Mouse (Mus musculus) neural tube, embryonic 12.5 days (tissue): ENCODE results near the gene Spon1. TPM values are rescaled to one million over a fixed set of nuclear protein-coding genes. Genes with fewer than 3 reads are reported as not detected.

Source experiments
- ATAC-seq: fragments of 200-750 bp; cut with Nextera tagmentation; 2 replicates; pipeline ENCODE4 v1.8.0; 2017; ENCODE audit warnings: low read depth, mild to moderate bottlenecking, moderate TSS enrichment, moderate library complexity; ENCODE audit not compliant: low FRiP score
- H3K27ac ChIP-seq: fragments of 300-500 bp; sonication (generic); 2 replicates; pipeline ENCODE4 v1.5.1; 2016
- H3K27me3 ChIP-seq: fragments of 300-500 bp; sonication (generic); replicated peaks from 2 replicates; pipeline ENCODE4 v1.6.1; 2016; ENCODE audit warnings: mild to moderate bottlenecking
- H3K36me3 ChIP-seq: fragments of 300-500 bp; sonication (generic); 2 replicates; pipeline ENCODE4 v1.6.1; 2016; ENCODE audit warnings: mild to moderate bottlenecking
- H3K4me1 ChIP-seq: fragments of 300-500 bp; sonication (generic); 2 replicates; pipeline ENCODE4 v1.6.1; 2016
- H3K4me2 ChIP-seq: fragments of 300-500 bp; sonication (generic); replicated peaks from 2 replicates; pipeline ENCODE4 v1.6.1; 2016; ENCODE audit warnings: mild to moderate bottlenecking
- H3K4me3 ChIP-seq: fragments of 300-500 bp; sonication (generic); 2 replicates; pipeline ENCODE4 v1.5.1; 2016
- H3K9ac ChIP-seq: fragments of 300-500 bp; sonication (generic); 2 replicates; pipeline ENCODE4 v1.6.1; 2016; ENCODE audit warnings: mild to moderate bottlenecking
- H3K9me3 ChIP-seq: fragments of 300-500 bp; sonication (generic); 2 replicates; pipeline ENCODE4 v1.6.1; 2016; ENCODE audit warnings: mild to moderate bottlenecking
- WGBS: fragments of 180-500 bp; shearing (Covaris S2); methylation state at CpG from one replicate; pipeline ENCODE4 v1.1.7; 2016; 5-methylcytosine and 5-hydroxymethylcytosine counted together
- polyA plus RNA-seq: library from polyadenylated mRNA; unstranded; fragments of >200 nt; fragmentation: Nextera tagmentation; extraction: Ambion mirVana; gene quantifications from 2 replicates; pipeline ENCODE4 v1.2.1, GENCODE M21; 2016

The Spon1 gene
- polyA plus RNA-seq, 1 experiment from 2014 or later, result 86.4 TPM

GRCm38 (mm10) chr7:114090892-114091545 lies 325.2 kb downstream of the Spon1 start:
- H3K9ac ChIP-seq, result no peak overlapping the region
- no peak overlapping the region for H3K4me3 ChIP-seq
- peaks cover 15% of the 10 kb centered on the region; the same call in 1 of the 2 replicates for H3K4me1 ChIP-seq
- H3K9me3 ChIP-seq, result no peaks in the 10 kb centered on the region
- no peak for ATAC-seq
- 73% methylated on average over 10 of the region's 10 CpGs for WGBS
- no peak overlapping the region for H3K4me2 ChIP-seq
- H3K27ac ChIP-seq, result no peak overlapping the region
- no peaks in the 10 kb centered on the region for H3K36me3 ChIP-seq
- no peaks in the 10 kb centered on the region; the same call in 1 of the 2 replicates for H3K27me3 ChIP-seq
